In genomic region chr2:27425751-27426405, GRCm38 (mm10) we compare ENCODE assay signal across 8 mouse cellular contexts. TPM values are rescaled to one million over a fixed set of nuclear protein-coding genes. Genes with fewer than 3 reads are reported as not detected.
DNase-seq lines count a peak whose midpoint lies in the region; ATAC-seq lines count a peak whose summit lies in the region.

No protein-coding gene starts in this region.

- H3K4me1 ChIP-seq in forebrain, embryonic 13.5 days = peaks cover 60% of the 10 kb centered on the region
- peaks cover 30% of the 10 kb centered on the region for H3K4me1 ChIP-seq in intestine, embryonic 14.5 days (replicated peaks; ENCODE audit: control insufficient read depth, insufficient read depth, low read length)
- H3K4me1 ChIP-seq in lung, embryonic 16.5 days (replicated peaks; ENCODE audit: control insufficient read depth, insufficient read depth, low read length) = peaks cover 52% of the 10 kb centered on the region
- H3K4me1 ChIP-seq in stomach, embryonic 15.5 days = peaks cover 46% of the 10 kb centered on the region

- WGBS in forebrain, embryonic 13.5 days = under 1% methylated on average over 57 of the region's 60 CpGs
- WGBS in intestine, embryonic 14.5 days = under 1% methylated on average over 58 of the region's 60 CpGs
- WGBS in lung, embryonic 16.5 days = 0% methylated on average over 54 of the region's 60 CpGs
- under 1% methylated on average over 60 of the region's 60 CpGs for WGBS in stomach, embryonic 15.5 days

- H3K27me3 ChIP-seq in forebrain, embryonic 13.5 days = no peaks in the 10 kb centered on the region
- no peaks in the 10 kb centered on the region for H3K27me3 ChIP-seq in intestine, embryonic 14.5 days (replicated peaks; ENCODE audit: control insufficient read depth, insufficient read depth, low read length)
- no peaks in the 10 kb centered on the region for H3K27me3 ChIP-seq in lung, embryonic 16.5 days (ENCODE audit: control insufficient read depth, insufficient read depth, low read depth, low read length)
- H3K27me3 ChIP-seq in stomach, embryonic 15.5 days (replicated peaks) = no peaks in the 10 kb centered on the region

- H3K4me3 ChIP-seq in forebrain, embryonic 13.5 days = peak overlapping the region; percentile 90
- peak overlapping the region; percentile 89 for H3K4me3 ChIP-seq in intestine, embryonic 14.5 days (ENCODE audit: low read depth, low read length)
- peak overlapping the region; percentile 93 for H3K4me3 ChIP-seq in lung, embryonic 16.5 days (ENCODE audit: low read length)
- H3K4me3 ChIP-seq in stomach, embryonic 15.5 days (replicated peaks) = peak overlapping the region; percentile 91

- H3K4me2 ChIP-seq in forebrain, embryonic 13.5 days = peak overlapping the region; percentile 97
- peak overlapping the region; percentile 97 for H3K4me2 ChIP-seq in intestine, embryonic 14.5 days (ENCODE audit: low read length)
- H3K4me2 ChIP-seq in lung, embryonic 16.5 days (ENCODE audit: low read depth, low read length) = peak overlapping the region; percentile 98
- H3K4me2 ChIP-seq in stomach, embryonic 15.5 days = peak overlapping the region; percentile 98

- H3K9ac ChIP-seq in forebrain, embryonic 13.5 days = peak overlapping the region; percentile 95
- peak overlapping the region; percentile 78 for H3K9ac ChIP-seq in intestine, embryonic 14.5 days (ENCODE audit: low read length)
- H3K9ac ChIP-seq in lung, embryonic 16.5 days (ENCODE audit: low read length) = peak overlapping the region; percentile 91
- peak overlapping the region; percentile 80 for H3K9ac ChIP-seq in stomach, embryonic 15.5 days

- DNase-seq in cerebellum, postnatal 10 days = peak; percentile 63 to 69
- DNase-seq in intestine, embryonic 14.5 days (ENCODE audit: low spot score) = peak; percentile 78
- DNase-seq in frontal cortex, postnatal 14 days (ENCODE audit: low spot score in 2 of 2) = no peak

- H3K36me3 ChIP-seq in forebrain, embryonic 13.5 days (ENCODE audit: poor library complexity, severe bottlenecking) = no peaks in the 10 kb centered on the region
- no peaks in the 10 kb centered on the region for H3K36me3 ChIP-seq in intestine, embryonic 14.5 days (ENCODE audit: control insufficient read depth, insufficient read depth, low read length)
- H3K36me3 ChIP-seq in lung, embryonic 16.5 days (ENCODE audit: control insufficient read depth, insufficient read depth, low read length) = no peaks in the 10 kb centered on the region
- H3K36me3 ChIP-seq in stomach, embryonic 15.5 days = no peaks in the 10 kb centered on the region

- H3K27ac ChIP-seq in forebrain, embryonic 13.5 days = 0 out of 2 replicates have a peak overlapping the region, but pooled peaks have one; percentile 80
- H3K27ac ChIP-seq in intestine, embryonic 14.5 days (ENCODE audit: low read depth) = peak overlapping the region; percentile 74
- peak overlapping the region; percentile 82 for H3K27ac ChIP-seq in lung, embryonic 16.5 days (ENCODE audit: low read length)
- peak overlapping the region; percentile 81 for H3K27ac ChIP-seq in stomach, embryonic 15.5 days

- H3K9me3 ChIP-seq in forebrain, embryonic 13.5 days (replicated peaks) = no peaks in the 10 kb centered on the region
- no peaks in the 10 kb centered on the region for H3K9me3 ChIP-seq in intestine, embryonic 14.5 days (ENCODE audit: control insufficient read depth, low read length)
- H3K9me3 ChIP-seq in lung, embryonic 16.5 days (ENCODE audit: control insufficient read depth, low read length) = no peaks in the 10 kb centered on the region
- H3K9me3 ChIP-seq in stomach, embryonic 15.5 days = no peaks in the 10 kb centered on the region

- no peak for ATAC-seq in cerebellum, adult (ENCODE audit: insufficient number of reproducible peaks, low FRiP score, low TSS enrichment)
- ATAC-seq in CD4-positive, CD25-positive, alpha-beta regulatory T cell, adult 4 months = peak; percentile 30
- ATAC-seq in forebrain, embryonic 13.5 days = peak; percentile 31; the same call in 1 of the 2 replicates
- ATAC-seq in intestine, embryonic 14.5 days (replicated peaks; ENCODE audit: low FRiP score, low TSS enrichment, low read depth) = peak; percentile 6; the same call in 1 of the 2 replicates
- ATAC-seq in lung, embryonic 16.5 days (ENCODE audit: low read depth) = peak; percentile 4; the same call in 1 of the 2 replicates
- ATAC-seq in stomach, embryonic 15.5 days (ENCODE audit: insufficient read depth, low FRiP score, low read depth) = no peak

RNA-seq across cellular contexts. Expression of gene Vav2, which starts 1.0 kb away (rescaled TPM):
- polyA plus RNA-seq in CD4-positive, CD25-positive, alpha-beta regulatory T cell, adult 4 months (2017; shearing (Covaris generic)) = 1 to 10 TPM; 9.9 to 10.0 TPM
- 8.7 and 8.8 TPM in 2 replicates for polyA plus RNA-seq in forebrain, embryonic 13.5 days (2015; fragmentation: Nextera tagmentation; extraction: Ambion mirVana)
- 7.2 and 7.5 TPM in 2 replicates for polyA plus RNA-seq in intestine, embryonic 14.5 days (2014; fragmentation: Nextera tagmentation; extraction: Ambion mirVana)
- 8.6 and 8.7 TPM in 2 replicates for polyA plus RNA-seq in lung, embryonic 16.5 days (2015; fragmentation: Nextera tagmentation; extraction: Ambion mirVana)
- polyA plus RNA-seq in stomach, embryonic 15.5 days (2015; fragmentation: Nextera tagmentation; extraction: Ambion mirVana) = 7.0 and 7.8 TPM in 2 replicates

RNA-seq across cellular contexts. Expression of gene Brd3os, which starts 16.2 kb away (rescaled TPM):
- polyA plus RNA-seq in CD4-positive, CD25-positive, alpha-beta regulatory T cell, adult 4 months (2017; shearing (Covaris generic)) = under 1 TPM in 1 of 2 experiments, not detected in 1; 0.52 TPM
- polyA plus RNA-seq in forebrain, embryonic 13.5 days (2015; fragmentation: Nextera tagmentation; extraction: Ambion mirVana) = 19.3 and 25.1 TPM in 2 replicates
- polyA plus RNA-seq in intestine, embryonic 14.5 days (2014; fragmentation: Nextera tagmentation; extraction: Ambion mirVana) = 7.7 and 9.0 TPM in 2 replicates
- 7.6 and 7.9 TPM in 2 replicates for polyA plus RNA-seq in lung, embryonic 16.5 days (2015; fragmentation: Nextera tagmentation; extraction: Ambion mirVana)
- polyA plus RNA-seq in stomach, embryonic 15.5 days (2015; fragmentation: Nextera tagmentation; extraction: Ambion mirVana) = 7.1 and 7.2 TPM in 2 replicates

Comparison
In these comparisons a context has a peak if more than half of its experiments do, and no peak if none do; other contexts are left out.
1. DNase-seq: peak in cerebellum, postnatal 10 days (2 of 2) and intestine, embryonic 14.5 days (single experiment); none in frontal cortex, postnatal 14 days (0 of 2).
2. ATAC-seq: peak in CD4-positive, CD25-positive, alpha-beta regulatory T cell, adult 4 months (single experiment), forebrain, embryonic 13.5 days (single experiment), intestine, embryonic 14.5 days (single experiment) and lung, embryonic 16.5 days (single experiment); none in cerebellum, adult (single experiment) and stomach, embryonic 15.5 days (single experiment).
3. Peak in every context shown above with its lines, with median percentiles within 50 percentile points of each other: H3K27ac ChIP-seq, H3K4me2 ChIP-seq, H3K4me3 ChIP-seq and H3K9ac ChIP-seq.